Mouse (Mus musculus): ENCODE data around the gene Shh. TPM values are rescaled to one million over a fixed set of nuclear protein-coding genes. Genes with fewer than 3 reads are reported as not detected.

The Shh gene
- polyA plus RNA-seq, 1 experiment = 0.04 TPM

- peaks cover 8% of the 10 kb centered on the region for H3K36me3 ChIP-seq (ENCODE audit: control insufficient read depth, insufficient read depth, low read length)
- no peaks in the 10 kb centered on the region for H3K27me3 ChIP-seq (ENCODE audit: control insufficient read depth, insufficient read depth, low read length)
- peak overlapping the region; percentile 62; the same call in 1 of the 2 replicates for H3K27ac ChIP-seq (ENCODE audit: control insufficient read depth, insufficient read depth, low read depth, low read length)
- H3K4me3 ChIP-seq (ENCODE audit: control insufficient read depth, low read depth, low read length) = peak overlapping the region; percentile 73
- TF ChIP-seq POLR2A (IDR thresholded peaks at IDR 0.05; ENCODE audit: control insufficient read depth, low read depth, low read length) = no peak
- TF ChIP-seq CTCF (IDR thresholded peaks at IDR 0.05; ENCODE audit: control insufficient read depth, insufficient read depth, insufficient replicate concordance, low read depth, low read length) = no peak
- H3K4me1 ChIP-seq (ENCODE audit: control insufficient read depth, insufficient read depth, low read length) = 0 out of 2 replicates have a peak, but pooled peaks cover 3% of the 10 kb centered on the region
Observed at GRCm38 (mm10) chr5:28413533-28413932, 53.5 kb downstream of the Shh start.

GRCm38 (mm10) chr5:28412006-28412685 lies 54.9 kb downstream of the Shh start:
- H3K36me3 ChIP-seq (ENCODE audit: control insufficient read depth, insufficient read depth, low read length) = peaks cover 8% of the 10 kb centered on the region
- TF ChIP-seq CTCF (IDR thresholded peaks at IDR 0.05; ENCODE audit: control insufficient read depth, insufficient read depth, insufficient replicate concordance, low read depth, low read length) (no peak), POLR2A (IDR thresholded peaks at IDR 0.05; ENCODE audit: control insufficient read depth, low read depth, low read length) (no peak)

More at GRCm38 (mm10) chr5:28412006-28412685, 54.9 kb downstream of the Shh start:
- no peak overlapping the region for H3K27ac ChIP-seq (ENCODE audit: control insufficient read depth, insufficient read depth, low read depth, low read length)
- H3K4me1 ChIP-seq (ENCODE audit: control insufficient read depth, insufficient read depth, low read length) = 0 out of 2 replicates have a peak, but pooled peaks cover 3% of the 10 kb centered on the region
- H3K4me3 ChIP-seq (ENCODE audit: control insufficient read depth, low read depth, low read length) = peak overlapping the region; percentile 21; the same call in 1 of the 2 replicates
- no peaks in the 10 kb centered on the region for H3K27me3 ChIP-seq (ENCODE audit: control insufficient read depth, insufficient read depth, low read length)

Other genes with a start within 250 kb of the Shh start
- 0.05 and 0.07 TPM in 2 replicates for gene Cnpy1, start 221.4 kb downstream of the Shh start, polyA plus RNA-seq (2012; rRNA removed)
- gene Rbm33, start 150.1 kb downstream of the Shh start, polyA plus RNA-seq (2012; rRNA removed) = 16.5 and 17.0 TPM in 2 replicates

Measured in testis, adult 2 months (tissue).